Mouse (Mus musculus) retina, adult 2 months (tissue): ENCODE results near the gene Car6.
A peak's percentile ranks its signal among the peaks of the same experiment; 100 is the strongest.

Source experiments
- DNase-seq: peaks from one replicate; pipeline ENCODE4 v3.0.0-alpha.2; 2012; ENCODE audit warnings: low read depth, low spot score

The Car6 gene

GRCm38 (mm10) chr4:150201232-150201631, at the start of gene Car6:
TSS of gene Car6 (minus strand) at chr4:150201332.
- DNase-seq: no peak

- no peak for DNase-seq
Observed at GRCm38 (mm10) chr4:150249731-150250270, 48.7 kb upstream of the Car6 start.

- DNase-seq: no peak
Observed at GRCm38 (mm10) chr4:150248917-150249316, 47.8 kb upstream of the Car6 start.

- DNase-seq: peak; percentile 64
Observed at GRCm38 (mm10) chr4:150248009-150248408, 46.9 kb upstream of the Car6 start.

GRCm38 (mm10) chr4:150245876-150246275, 44.7 kb upstream of the Car6 start:
- no peak for DNase-seq

GRCm38 (mm10) chr4:150242745-150243144, 41.6 kb upstream of the Car6 start:
- DNase-seq: no peak

GRCm38 (mm10) chr4:150241708-150242107, 40.6 kb upstream of the Car6 start:
- no peak for DNase-seq

- no peak for DNase-seq
Observed at GRCm38 (mm10) chr4:150240381-150240886, 39.3 kb upstream of the Car6 start.

- DNase-seq: peak; percentile 93
Observed at GRCm38 (mm10) chr4:150239951-150240368, 38.8 kb upstream of the Car6 start.

- no peak for DNase-seq
Observed at GRCm38 (mm10) chr4:150239503-150239902, 38.4 kb upstream of the Car6 start.

- DNase-seq: no peak
Observed at GRCm38 (mm10) chr4:150239087-150239480, 38.0 kb upstream of the Car6 start.

- no peak for DNase-seq
Observed at GRCm38 (mm10) chr4:150238433-150239086, 37.4 kb upstream of the Car6 start.

GRCm38 (mm10) chr4:150237636-150238361, 36.7 kb upstream of the Car6 start:
- DNase-seq: no peak

- peak; percentile 95 for DNase-seq
Observed at GRCm38 (mm10) chr4:150236521-150237481, 35.7 kb upstream of the Car6 start, which contains the start of gene Eno1. TSS of gene Eno1 (plus strand) at chr4:150236721.

- no peak for DNase-seq
Observed at GRCm38 (mm10) chr4:150236031-150236430, 34.9 kb upstream of the Car6 start.

GRCm38 (mm10) chr4:150235585-150235984, 34.5 kb upstream of the Car6 start:
- DNase-seq: no peak

GRCm38 (mm10) chr4:150234599-150235327, 33.6 kb upstream of the Car6 start:
- no peak for DNase-seq

- no peak for DNase-seq
Observed at GRCm38 (mm10) chr4:150231871-150232270, 30.7 kb upstream of the Car6 start.

- peak; percentile 83 for DNase-seq
Observed at GRCm38 (mm10) chr4:150230460-150231407, 29.6 kb upstream of the Car6 start.
